Mouse (Mus musculus): ENCODE data around the gene Slit1.

The Slit1 gene

GRCm38 (mm10) chr19:41600647-41601046 lies 142.8 kb downstream of the Slit1 start:
- CTCF ChIA-PET, result no interaction called here

- CTCF ChIA-PET, result no interaction called here
Observed at GRCm38 (mm10) chr19:41597170-41597894, 146.1 kb downstream of the Slit1 start.

- CTCF ChIA-PET, result no interaction called here
Observed at GRCm38 (mm10) chr19:41591808-41592207, 151.7 kb downstream of the Slit1 start.

GRCm38 (mm10) chr19:41589681-41590080 lies 153.8 kb downstream of the Slit1 start:
- CTCF ChIA-PET, result interaction anchor here (0.6 kb wide), 1 partner anchor 16 kb away, joined by 5 read pairs; no protein-coding TSS in a partner anchor

- CTCF ChIA-PET, result no interaction called here
Observed at GRCm38 (mm10) chr19:41589026-41589425, 154.4 kb downstream of the Slit1 start.

GRCm38 (mm10) chr19:41587431-41588222 lies 155.8 kb downstream of the Slit1 start:
- CTCF ChIA-PET, result no interaction called here

GRCm38 (mm10) chr19:41586752-41587151 lies 156.7 kb downstream of the Slit1 start:
- CTCF ChIA-PET, result interaction anchor here (0.6 kb wide), 1 partner anchor 1331 kb away, joined by 4 read pairs; no protein-coding TSS in a partner anchor

GRCm38 (mm10) chr19:41582918-41583514 lies 160.4 kb downstream of the Slit1 start:
- CTCF ChIA-PET, result no interaction called here

- CTCF ChIA-PET, result no interaction called here
Observed at GRCm38 (mm10) chr19:41581706-41582420, 161.6 kb downstream of the Slit1 start, which contains the start of gene Gm340. TSS of gene Gm340 (plus strand) at chr19:41582370.

- CTCF ChIA-PET, result no interaction called here
Observed at GRCm38 (mm10) chr19:41579311-41579920, 164.0 kb downstream of the Slit1 start.

GRCm38 (mm10) chr19:41577576-41577975 lies 165.9 kb downstream of the Slit1 start:
- CTCF ChIA-PET, result no interaction called here

- CTCF ChIA-PET, result interaction anchor here (0.5 kb wide), 1 partner anchor 16 kb away, joined by 5 read pairs; no protein-coding TSS in a partner anchor
Observed at GRCm38 (mm10) chr19:41573700-41574099, 169.8 kb downstream of the Slit1 start.

GRCm38 (mm10) chr19:41568791-41569190 lies 174.7 kb downstream of the Slit1 start:
- CTCF ChIA-PET, result interaction anchor here (0.7 kb wide), 1 partner anchor 57 kb away, joined by 7 read pairs; no protein-coding TSS in a partner anchor

- CTCF ChIA-PET, result interaction anchor here (0.6 kb wide), 1 partner anchor 176 kb away, joined by 3 read pairs; no protein-coding TSS in a partner anchor
Observed at GRCm38 (mm10) chr19:41560856-41561255, 182.6 kb downstream of the Slit1 start.

- CTCF ChIA-PET, result interaction anchor here (0.7 kb wide), 1 partner anchor 9 kb away, joined by 3 read pairs; no protein-coding TSS in a partner anchor
Observed at GRCm38 (mm10) chr19:41558891-41559486, 184.5 kb downstream of the Slit1 start.

GRCm38 (mm10) chr19:41557491-41557890 lies 186.0 kb downstream of the Slit1 start:
- CTCF ChIA-PET, result interaction anchor here (0.6 kb wide), 1 partner anchor 37 kb away, joined by 3 read pairs; no protein-coding TSS in a partner anchor

- CTCF ChIA-PET, result interaction anchor here (0.6 kb wide), 1 partner anchor 37 kb away, joined by 3 read pairs; no protein-coding TSS in a partner anchor
Observed at GRCm38 (mm10) chr19:41556981-41557380, 186.5 kb downstream of the Slit1 start.
